Mouse (Mus musculus): Measurements from ENCODE around the gene Grik2. TPM values are rescaled to one million over a fixed set of nuclear protein-coding genes. Genes with fewer than 3 reads are reported as not detected.
"Not testable (repeated sequence)": the region's sequence is repeated elsewhere in the genome, so short reads cannot be mapped to it uniquely, and the experiment has no call there.

The Grik2 gene
- total RNA-seq, 2 experiments from 2014 or later: 0.52 to 0.67 TPM

DNA sequence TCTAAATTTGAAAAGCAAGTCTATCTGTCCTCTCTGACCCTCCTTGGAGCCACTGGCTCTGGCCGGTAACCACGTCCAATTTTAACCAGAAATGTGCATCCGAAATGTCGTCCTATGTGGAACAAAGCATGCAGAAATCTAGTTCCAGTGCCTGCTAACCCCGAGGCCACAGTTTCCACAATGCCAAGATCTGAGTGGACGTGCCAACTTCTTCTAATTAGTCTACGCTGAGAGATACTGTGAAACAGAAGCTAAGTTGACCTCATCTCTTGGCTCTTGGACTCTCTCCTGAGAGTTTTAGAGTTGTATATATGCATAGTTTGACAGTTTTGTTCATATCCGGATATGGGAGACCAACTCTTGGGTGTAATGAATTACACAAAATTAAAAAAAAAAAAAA is 84.1 kb downstream of the Grik2 start:
- no peak for DNase-seq

DNA sequence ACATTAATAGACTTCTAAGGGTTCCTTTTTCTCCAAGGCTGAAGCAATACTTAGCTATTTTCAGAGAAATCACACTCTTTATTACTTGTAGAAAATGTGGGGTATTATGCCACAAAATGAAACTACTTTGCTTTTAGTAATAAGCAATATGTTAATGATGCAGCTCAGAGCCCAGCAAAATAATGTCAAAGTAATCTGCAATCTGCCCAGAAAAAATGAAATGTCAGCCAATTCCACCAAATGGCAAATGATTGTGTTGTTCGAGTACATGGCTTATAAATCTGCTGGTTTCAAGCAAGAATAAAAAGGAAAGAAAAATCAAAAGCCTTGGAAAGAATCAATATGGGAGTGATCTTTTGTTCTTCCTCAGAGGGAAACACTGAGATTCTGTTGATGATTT is 136.2 kb downstream of the Grik2 start:
- DNase-seq: no peak
- intact Hi-C loops (cut with DNase I): no loop called here

More for the DNA sequence above, 84.1 kb downstream of the Grik2 start:
- intact Hi-C loops (cut with DNase I): no loop called here

DNA sequence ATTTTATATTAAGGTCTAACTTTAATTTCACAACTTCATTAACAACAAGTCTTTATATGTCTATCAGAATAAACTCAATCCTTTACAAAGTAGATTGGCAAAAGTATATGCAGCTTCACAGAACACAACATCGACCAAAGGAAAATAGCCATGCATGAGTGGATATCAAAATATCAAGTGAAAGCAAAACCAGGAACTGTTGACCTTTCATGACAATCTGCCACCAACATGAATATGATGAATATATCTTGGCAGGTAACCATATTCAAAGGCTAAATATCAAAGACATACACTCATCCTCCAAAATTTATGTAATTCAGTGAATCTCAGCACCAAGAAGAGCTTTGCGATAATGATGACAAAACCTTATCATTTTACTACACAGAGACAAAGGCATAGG is 141.4 kb downstream of the Grik2 start:
- DNase-seq: no peak
- intact Hi-C loops (cut with DNase I): no loop called here

DNA sequence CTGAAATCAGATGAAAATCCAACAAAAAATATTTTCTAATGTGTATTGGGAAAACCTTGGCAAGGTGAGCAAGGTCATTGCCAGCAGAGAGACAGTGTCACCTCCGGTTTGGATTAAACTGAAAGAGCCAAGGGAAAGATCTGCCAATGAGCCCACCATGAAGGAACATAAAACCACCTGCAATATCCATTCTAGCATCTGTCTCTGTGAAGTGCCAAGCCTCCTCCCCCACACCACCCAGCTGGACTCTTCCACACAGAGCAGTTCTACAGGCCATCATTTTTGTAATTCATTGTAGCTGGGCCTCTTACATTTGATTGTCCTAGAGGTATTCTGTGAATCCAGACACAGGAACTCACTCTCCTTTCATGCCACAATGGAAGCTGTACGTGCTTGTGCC is 148.7 kb downstream of the Grik2 start:
- no peak for DNase-seq
- intact Hi-C loops (cut with DNase I): no loop called here

DNA sequence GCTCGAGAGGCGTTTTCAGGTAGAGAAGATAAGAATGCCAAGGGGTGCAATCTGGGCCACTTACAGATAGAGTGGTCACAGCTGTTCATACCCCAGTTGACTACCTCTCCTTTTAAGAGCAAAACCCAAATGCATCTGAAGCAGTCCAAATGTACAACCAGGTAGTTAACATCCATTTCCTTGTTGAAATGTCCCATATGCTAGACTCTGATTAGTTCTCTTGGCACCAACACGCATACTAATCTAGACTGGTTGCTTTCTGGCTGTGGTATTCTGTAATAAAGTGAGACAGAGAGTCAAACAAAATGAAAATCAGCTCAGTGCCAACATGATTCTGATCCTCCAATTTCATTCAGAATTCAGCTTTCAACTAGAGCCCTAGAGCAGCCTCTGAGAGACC is 164.6 kb downstream of the Grik2 start:
- DNase-seq: no peak
- intact Hi-C loops (cut with DNase I): no loop called here

DNA sequence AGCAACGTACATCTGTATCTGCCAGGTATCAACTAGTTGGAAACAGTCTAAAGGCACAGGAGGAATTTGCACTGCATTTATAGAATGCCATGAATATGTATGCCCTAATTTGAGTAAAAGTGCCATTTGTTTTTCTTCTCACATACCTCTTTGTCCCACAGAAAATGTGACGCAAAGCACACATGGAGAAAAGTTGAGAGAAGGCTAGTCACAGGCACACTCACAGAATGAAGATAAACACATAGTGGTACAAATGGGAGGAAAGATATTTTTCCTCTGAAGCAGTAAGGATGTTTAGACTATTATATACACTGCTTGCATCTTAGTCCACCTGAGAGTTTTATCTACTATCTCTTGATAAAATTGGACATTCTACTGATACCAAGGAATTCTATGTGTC is 190.9 kb downstream of the Grik2 start:
- intact Hi-C loops (cut with DNase I): no loop called here
- DNase-seq: no peak

DNA sequence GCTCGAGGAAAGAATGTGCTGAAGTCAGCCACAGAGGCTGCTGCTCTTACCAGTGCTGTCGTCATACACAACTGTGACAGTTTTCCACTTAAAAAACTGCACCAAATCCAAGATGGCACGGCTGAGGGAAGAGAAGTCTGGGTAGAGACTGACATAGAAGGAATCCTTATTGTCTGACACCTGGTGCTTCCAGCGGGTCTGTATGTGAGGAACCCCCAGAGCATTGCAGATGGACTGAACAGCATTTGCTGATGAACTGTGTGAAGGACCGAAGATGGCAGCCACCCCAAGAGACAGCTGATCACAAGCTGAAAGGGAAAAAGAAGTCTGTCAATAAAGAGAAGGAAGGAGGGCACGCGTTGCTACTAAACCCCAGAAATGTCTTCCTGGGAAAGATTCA is 215.1 kb downstream of the Grik2 start:
- DNase-seq: no peak
- intact Hi-C loops (cut with DNase I): no loop called here

DNA sequence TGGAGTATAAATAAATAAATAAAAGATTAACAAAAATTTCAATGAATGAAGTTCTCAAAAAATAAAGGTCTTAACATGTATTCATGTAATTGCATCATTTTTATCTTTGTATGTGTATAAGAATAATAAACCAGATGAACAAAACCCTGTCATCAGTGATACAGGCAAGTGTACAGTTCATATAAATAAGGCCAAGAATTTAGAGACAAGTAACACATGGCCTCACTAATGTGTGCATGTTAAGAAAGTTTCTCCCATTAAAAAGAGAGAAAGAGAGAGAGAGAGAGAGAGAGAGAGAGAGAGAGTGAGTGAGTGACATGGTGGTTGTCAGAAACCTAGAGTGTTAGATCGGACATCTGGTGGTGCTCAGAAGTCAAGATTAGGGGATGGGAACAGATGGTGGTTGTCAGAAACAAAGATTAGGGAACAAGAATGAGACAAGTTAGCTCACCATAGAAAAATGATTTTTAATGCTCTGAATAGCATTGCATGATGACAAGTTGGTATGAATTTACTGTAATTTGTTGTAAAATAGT is 228.6 kb downstream of the Grik2 start:
- intact Hi-C loops (cut with DNase I): no loop called here
- DNase-seq: peak in 1 of 2 experiments; percentile 7

DNA sequence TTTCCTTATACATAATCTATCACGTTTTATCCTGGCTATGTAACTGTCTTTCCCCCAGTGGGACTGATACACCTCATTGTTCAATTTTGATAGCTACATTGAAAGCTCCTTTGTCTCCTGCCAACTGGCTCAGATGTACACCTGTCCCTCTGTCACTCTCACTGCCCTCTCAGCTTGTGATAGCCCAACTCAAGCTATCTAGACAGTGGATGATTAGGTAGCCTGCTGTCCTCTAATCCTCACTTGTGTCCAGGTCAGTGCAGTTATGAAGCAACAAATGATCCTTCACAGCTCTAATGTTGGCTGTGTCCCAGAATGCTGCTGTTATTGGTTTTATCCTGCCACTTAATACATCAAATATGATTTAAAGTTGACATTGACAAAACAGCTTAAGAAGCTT is 246.3 kb downstream of the Grik2 start:
- intact Hi-C loops (cut with DNase I): no loop called here
- no peak for DNase-seq

DNA sequence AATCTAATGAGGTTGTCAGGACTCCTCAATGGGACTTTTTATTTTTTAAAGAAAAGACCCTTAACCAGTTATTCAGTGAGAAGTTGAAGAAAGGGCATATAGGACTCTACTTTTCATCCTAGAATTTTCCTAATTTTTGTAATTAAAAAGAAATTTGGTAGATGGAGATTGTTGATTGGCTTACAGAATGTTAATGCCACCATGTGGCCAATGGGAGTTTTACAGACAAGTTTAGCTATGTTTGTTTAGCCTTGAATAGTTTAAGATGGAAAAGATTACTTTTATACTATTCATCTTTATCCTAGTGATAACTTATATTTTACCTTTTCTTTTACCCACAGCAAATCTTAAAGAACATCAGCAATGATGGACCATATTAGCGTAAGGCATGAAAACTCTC is 268.8 kb downstream of the Grik2 start:
- intact Hi-C loops (cut with DNase I): no loop called here
- DNase-seq: no peak

DNA sequence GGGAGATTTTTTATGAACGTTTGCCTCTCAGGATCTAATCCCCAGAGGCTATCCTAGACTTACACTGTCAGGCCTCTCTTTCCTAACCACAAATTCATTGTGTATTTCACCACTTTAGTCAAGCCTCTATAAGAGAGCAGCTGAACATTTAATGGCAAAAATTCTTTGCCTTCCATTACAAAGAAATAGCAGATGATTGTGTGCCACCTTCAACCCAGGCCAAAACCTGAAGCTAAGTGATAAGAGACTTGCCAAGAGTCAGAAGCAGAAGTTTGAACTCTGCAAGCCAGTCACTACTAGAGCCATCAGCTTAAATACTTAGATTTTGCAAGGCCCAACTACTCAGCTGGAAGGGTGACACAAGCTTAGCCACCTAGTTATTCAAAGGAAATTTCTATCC is 287.9 kb downstream of the Grik2 start:
- no peak for DNase-seq
- intact Hi-C loops (cut with DNase I): no loop called here

DNA sequence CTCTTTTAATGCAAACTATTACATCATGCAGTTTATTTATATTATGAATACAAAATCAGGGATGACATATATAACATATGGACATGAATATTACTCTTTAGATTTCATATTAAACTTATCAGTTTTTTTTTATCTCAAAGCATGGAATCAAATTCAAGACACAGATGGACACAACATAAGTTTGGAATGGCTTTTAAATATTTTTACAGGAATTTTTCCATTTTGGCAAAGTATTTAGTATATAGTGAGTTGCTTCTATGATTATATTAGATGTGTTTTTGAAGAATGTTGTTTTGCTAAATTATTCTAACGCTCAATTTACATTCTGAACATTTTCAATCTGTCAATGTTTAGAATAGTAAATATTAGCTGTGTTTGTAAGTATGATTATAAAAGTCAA is 291.3 kb downstream of the Grik2 start:
- no peak for DNase-seq
- intact Hi-C loops (cut with DNase I): no loop called here

DNA sequence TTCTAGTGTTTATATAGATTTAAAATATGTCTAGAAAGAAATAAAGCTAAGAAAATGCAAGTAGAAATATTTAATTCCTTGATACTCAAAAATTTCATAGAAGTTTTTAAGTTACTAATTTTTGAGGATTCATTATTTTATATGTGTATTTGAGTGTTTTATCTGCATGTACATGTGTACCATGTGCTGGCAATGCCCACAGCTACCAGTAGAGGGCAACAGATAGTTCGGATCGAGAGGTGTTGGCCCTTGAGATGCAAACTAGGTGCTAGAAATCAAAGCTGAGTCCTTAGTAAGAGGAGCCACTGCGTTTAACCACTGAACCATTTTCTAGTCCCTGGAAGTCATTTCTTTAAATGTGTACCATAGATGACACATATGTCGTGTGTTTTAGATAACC is 307.1 kb downstream of the Grik2 start:
- DNase-seq: no peak
- intact Hi-C loops (cut with DNase I): no loop called here

DNA sequence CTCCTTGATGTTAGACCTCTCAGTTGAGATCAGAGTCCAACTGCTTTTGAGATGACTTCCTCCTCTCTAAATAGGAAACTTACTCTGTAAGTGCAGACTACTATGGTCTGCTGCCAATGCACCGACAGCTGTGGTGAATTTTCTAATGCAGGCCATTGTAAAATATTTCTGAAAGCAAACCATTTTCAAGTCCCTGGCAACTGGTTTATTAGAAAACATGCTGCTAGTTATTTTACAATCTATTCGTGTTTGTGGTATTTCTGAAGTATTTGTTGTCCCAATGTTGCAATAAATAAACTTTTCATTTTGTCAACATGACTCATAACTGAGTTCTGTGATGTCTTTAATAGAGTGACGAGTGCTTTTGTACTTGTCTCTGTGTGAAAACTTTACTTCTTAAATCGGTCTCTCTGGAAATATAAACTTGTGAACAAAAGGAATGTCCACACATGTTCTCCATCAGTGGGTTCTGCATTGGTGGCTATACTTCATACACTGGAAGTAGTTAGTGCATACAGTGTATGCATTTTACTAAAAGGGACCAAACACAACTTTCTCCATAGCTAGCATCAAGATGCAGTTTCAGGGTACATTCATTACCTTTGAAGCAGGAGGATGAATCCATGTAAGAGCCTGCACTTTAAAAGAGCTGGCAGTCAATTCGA is 308.3 kb downstream of the Grik2 start:
- intact Hi-C loops (cut with DNase I): no loop called here
- DNase-seq: peak; percentile 1 to 7

DNA sequence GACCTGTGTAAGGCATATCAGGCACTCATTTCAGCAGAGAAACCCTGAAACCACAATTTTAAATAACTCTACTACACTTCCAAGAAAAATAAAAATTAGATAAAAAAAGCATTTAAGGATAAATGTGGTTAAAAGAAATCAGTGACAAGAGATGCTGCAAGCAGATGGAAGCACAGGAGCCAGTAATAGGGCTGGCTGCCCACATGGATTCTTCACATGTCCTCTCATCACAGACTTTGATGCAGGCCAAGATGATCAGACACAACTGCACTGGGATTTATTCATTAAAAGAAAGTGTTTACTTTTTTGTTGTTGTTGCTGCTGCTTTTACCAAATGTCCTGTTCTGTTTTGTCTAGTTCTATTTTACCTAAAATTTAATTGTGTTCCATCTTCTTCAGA is 315.0 kb downstream of the Grik2 start:
- no peak for DNase-seq
- intact Hi-C loops (cut with DNase I): no loop called here

DNA sequence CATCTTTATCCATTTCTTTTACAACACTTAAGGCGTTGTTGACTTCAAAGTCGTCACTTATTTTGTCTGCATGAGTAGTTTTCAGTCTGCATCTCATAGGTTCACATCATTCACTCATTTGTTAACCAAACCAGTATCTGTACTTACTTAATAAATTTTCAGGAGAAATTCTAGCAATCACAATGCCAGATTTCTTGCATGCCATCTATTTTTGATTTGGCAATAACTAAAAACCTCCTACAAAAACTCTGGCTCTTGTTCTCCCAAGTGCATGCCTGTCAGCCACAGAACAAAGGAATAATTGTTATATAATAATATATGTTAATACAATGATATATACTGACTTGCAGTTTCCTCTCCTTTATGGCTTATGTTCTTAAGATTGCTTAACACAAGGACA is 331.8 kb downstream of the Grik2 start:
- intact Hi-C loops (cut with DNase I): no loop called here
- no peak for DNase-seq

DNA sequence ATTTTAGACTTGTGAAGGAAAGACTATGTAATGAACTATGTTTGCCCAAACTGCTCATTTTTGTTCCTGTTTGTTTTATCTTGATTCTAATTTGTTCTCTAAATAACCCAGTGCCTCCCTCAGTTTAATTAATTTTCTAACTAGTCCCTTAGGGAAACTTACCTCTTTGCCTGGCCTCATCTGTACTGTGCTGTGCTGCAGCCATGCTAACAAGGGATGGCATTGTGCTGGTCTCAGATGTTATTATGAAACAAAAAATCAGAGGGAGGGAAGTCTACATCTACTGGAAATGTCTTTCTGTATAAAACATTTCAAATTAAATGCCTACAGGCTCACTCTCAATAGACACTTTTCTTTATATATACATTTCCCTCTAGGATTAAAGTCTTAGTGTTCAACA is 335.0 kb downstream of the Grik2 start:
- intact Hi-C loops (cut with DNase I): no loop called here

DNA sequence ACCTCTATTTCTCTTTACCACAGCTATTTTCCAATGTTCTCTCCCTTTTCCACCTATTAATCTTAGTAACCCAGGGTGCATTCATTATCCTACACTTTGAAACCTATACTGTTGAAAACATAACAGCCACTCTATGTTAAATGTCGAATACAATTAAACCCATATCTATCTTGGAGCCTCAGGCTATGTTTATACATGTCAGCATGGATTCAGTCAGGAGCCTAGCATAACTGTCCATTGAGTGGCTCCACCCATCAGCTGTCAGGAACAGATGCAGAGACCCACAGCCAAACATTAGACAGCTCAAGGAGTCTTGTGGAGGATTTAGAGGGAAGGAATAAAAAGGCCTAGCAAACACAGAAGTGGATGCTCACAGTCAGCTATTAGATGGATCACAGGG is 347.2 kb downstream of the Grik2 start:
- intact Hi-C loops (cut with DNase I): no loop called here

More for the DNA sequence above, 335.0 kb downstream of the Grik2 start:
- no peak for DNase-seq

DNA sequence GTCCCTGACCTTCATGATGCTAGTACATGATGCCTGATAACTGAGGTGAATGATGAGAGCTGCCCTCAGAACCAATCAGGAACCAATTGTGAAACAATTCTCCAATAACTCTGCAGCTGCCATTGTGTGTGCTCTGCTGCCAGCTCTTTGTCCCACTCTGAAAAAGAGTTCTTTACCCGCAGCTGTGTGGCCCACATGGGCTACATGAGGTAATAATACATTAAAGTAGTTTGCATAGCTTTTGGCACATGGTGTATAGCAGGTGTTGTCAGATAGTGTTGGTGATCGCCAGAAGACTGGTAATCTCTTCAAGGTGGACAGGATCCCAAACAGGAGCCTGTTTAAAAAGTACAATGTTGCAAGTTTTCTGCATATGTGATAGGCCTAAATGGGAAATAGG is 351.5 kb downstream of the Grik2 start:
- DNase-seq: no peak
- intact Hi-C loops (cut with DNase I): no loop called here

More for the DNA sequence above, 347.2 kb downstream of the Grik2 start:
- DNase-seq: no peak

DNA sequence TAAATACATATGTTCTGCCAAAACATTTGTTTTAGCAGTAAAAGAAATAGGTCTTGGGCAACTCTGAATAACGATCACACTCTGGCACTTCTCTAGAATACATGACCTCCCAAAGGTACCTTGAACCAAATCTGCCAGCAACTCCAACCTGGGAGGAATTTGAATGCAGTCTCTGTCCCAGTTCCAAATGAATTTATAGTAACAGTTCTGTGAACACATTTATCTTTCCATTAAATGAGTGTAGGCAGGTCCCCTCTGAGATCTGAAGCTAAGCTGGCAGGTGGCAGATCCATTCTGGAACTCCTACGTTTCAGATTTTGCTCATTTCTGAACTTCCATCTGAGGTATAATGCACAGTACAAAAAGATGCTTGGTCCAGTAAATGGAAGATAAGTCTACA is 352.3 kb downstream of the Grik2 start:
- intact Hi-C loops (cut with DNase I): no loop called here
- no peak for DNase-seq

DNA sequence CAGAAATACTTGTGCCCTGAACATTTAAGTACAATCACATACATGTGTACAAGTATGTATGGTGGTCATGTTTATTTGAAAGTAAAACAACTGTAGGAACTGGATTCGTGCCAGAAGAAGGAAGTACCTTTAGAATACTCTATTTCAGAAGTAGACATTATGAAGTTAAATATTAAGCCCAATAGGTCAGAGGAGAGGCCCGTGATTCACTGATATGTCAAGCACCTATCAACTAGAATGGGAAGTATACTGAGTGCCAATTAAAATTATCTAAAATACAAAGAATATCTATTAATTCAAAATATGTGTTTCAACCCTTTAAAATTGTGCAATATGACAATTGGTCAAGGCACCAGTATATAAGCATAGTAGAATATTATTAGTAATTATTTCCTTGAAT is 355.7 kb downstream of the Grik2 start:
- intact Hi-C loops (cut with DNase I): no loop called here
- no peak for DNase-seq

DNA sequence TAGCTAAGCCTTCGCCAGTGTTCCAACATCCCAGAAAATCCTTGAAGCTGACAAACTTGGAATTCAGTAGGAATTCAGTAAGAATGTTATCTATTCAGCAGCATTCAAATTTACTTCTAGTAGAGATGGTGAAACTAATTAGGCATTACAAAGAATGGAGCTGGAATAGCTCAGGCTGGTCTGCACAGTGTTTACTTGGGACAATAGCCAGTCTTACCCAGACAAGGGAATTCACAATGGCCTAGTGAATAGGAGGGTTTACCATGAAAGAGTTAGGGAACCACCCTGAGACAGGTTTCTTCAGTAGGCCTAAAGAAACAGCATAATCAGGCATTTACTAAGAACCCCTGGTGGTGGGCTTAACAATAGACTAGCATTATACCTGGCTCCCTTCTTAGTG is 371.4 kb downstream of the Grik2 start:
- intact Hi-C loops (cut with DNase I); DNase-seq: not testable (repeated sequence)

DNA sequence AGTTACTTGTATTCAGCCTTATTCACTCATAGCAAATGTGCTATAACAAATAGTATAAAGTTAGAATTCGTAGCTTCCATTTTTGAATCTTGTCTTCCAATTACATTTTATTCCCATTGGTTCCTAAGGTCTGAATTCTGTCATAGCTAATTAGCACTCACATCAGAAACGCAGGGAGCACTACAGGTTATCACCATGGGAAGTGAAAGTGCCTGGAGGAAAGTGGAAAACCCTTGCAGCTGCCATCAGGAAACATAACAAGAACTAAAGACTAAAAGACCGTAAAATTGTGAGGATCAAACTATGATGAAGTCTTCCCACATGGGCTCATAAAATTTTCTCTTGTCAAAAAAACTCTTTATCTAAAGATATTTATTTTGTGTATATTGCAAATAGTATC is 405.6 kb downstream of the Grik2 start:
- intact Hi-C loops (cut with DNase I): no loop called here
- no peak for DNase-seq

Data from heart, postnatal 10 days (tissue).